Mouse (Mus musculus): ENCODE measurements around the gene Gabra4. TPM values are rescaled to one million over a fixed set of nuclear protein-coding genes. Genes with fewer than 3 reads are reported as not detected.
A peak's percentile ranks its signal among the peaks of the same experiment; 100 is the strongest.

The Gabra4 gene
- not detected in 2 replicates for total RNA-seq (2017)

DNA sequence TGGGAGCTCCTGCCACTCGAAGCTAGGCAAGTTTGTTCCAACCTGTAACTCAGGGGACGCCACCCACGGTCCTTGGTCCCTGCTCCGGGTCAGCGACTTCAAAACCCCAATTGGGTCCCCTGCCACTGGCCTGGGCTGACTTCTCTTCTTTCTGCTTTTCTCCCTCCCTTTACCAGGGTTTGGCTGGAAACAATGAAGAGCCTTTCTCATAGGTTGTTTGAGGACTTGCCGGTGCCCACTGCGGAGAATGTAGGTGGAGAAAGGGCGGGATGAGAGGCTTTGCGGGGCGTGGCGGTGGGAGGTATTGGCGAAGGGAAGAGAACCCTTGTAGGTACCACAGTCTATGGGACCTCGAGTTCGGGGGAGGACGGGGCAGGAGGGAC lies at the start of gene Gabra4:
TSS of gene Gabra4 (minus strand) at position 194 of the 383 bp plus-strand sequence.
- ATAC-seq (ENCODE audit: extremely low read depth, insufficient number of reproducible peaks, low FRiP score, poor library complexity, severe bottlenecking): no peak

DNA sequence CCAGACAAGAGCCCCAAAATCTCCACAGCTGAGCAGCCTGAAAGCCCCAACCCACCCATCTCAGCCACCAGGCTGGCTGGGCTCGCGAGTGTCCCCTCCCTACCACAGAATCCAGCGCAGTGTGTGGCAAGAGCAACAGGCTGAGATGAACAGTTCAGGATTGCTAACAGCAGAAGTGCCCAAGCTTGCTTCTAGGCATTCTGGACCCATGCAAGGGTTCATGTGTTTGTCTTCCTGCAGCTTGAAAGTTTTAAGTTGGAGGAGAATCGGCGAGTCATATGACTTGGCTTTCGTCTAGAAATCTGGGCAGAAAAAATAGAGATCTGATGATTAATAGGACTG lies 43.1 kb upstream of the Gabra4 start:
- no peak for ATAC-seq (ENCODE audit: extremely low read depth, insufficient number of reproducible peaks, low FRiP score, poor library complexity, severe bottlenecking)

DNA sequence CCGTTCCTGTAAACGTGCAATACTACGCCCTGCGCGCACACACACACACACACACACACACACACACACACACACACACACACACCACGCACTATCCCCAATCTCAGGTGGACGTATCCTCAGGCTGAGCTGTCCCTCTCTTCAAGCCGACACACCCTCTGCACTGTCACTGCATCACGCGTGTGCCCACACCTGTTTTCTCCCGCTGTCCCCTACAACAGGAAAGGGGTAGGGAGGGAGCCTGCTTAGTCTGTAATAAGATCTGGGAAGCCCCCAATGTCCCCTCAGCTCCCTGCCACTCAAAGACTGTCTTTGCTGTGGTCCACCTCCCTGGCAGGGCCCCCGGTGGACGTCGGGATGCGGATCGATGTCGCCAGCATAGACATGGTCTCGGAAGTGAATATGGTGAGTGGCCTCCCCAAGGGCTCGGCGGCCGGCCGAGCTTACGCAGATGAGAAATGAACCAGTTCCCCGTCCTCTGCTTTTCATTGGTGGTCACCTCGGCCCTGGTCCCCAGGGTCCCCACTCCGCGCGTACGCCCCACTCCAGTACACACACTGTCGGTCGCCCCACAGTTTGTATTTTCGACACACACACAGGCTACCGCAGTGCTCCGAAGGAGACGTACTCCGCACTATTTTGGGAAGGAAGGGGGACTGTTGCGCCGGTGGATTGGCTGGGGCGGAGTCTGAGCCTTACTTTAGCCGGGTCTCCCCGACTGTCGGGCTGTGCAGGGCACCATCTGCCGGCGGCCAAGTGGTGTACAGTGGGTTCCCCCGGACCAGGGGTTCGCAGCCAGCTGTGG lies 42.6 kb upstream of the Gabra4 start:
- ATAC-seq (ENCODE audit: extremely low read depth, insufficient number of reproducible peaks, low FRiP score, poor library complexity, severe bottlenecking): no peak

DNA sequence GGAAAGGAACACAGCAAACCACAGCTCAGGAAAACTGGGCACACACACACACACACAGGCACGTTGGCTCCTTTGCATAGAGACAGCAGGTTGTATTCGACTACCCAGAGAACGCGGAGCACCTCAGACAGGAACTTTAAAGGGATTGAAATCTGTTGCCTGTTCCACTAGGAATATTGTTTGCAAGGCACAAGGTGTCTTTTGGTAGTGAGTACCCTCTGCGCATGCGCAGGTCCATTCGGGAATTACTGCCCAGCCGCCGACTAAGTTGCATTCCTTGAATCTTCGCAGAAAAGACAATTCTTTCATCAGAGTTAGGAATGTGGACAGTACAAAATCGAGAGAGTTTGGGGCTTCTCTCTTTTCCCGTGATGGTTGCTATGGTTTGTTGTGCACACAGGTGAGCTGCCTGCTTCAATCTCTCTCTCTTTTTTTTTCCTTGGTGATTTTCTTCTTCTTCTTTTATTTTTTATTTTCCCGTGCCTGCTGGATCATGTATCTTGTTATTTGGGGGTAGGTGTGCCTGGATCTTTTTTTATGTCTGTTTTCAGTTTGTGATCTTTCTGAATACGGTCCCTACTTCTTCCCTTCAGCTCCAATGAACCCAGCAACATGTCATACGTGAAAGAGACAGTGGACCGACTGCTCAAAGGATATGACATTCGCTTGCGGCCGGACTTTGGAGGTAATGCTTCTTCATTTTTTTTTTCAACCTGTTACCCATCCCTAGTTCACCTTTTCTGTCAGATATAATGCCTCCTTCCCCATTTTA lies 41.8 kb upstream of the Gabra4 start:
- ATAC-seq (ENCODE audit: extremely low read depth, insufficient number of reproducible peaks, low FRiP score, poor library complexity, severe bottlenecking): no peak

DNA sequence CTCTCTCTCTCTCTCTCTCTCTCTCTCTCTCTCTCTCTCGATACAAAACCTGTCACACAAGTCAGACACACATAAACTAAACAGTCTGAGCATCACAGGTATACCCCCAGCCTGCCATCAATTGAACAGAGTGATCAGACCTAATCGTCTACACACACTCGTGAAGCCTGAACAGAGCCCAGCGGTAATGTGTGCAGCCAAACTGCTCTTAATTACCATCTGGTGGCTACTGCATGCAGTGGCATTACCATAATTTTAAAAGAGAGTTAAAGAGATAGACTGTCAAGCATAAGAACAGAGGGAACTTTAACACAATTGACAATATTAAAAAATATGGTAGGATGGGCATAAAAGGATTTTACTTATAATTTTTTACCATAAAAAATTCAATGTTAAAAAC lies 7.5 kb upstream of the Gabra4 start:
- no peak for ATAC-seq (ENCODE audit: extremely low read depth, insufficient number of reproducible peaks, low FRiP score, poor library complexity, severe bottlenecking)

GRCm38 (mm10) chr5:71657482-71658114 lies 510 bp downstream of the Gabra4 start, which contains the start of gene Gabrb1:
Gabrb1 (plus strand) TSS chr5:71658113.
- 0 out of 2 replicates have a peak, but pooled peaks have one; percentile 9 for ATAC-seq (ENCODE audit: extremely low read depth, insufficient number of reproducible peaks, low FRiP score, poor library complexity, severe bottlenecking)

DNA sequence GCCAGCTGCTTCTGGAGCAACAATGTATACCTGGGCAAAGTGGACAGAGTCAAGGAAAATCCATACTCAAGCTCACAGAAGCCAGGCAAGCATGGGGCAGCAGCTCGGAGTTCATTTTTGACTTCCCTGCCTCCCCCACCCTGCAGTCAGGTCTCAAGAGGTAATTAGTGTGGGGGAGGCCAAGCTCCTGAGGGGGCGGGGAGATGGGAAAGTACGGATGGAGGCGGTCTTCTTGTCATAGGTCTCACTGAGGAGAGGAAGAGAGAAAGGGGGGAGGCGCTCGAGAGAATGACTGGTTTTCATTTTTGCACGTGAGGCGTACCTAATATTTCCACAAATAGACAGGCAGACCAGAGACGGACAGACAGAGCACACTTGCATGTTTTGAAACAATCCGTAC lies 1.3 kb downstream of the Gabra4 start:
- no peak for ATAC-seq (ENCODE audit: extremely low read depth, insufficient number of reproducible peaks, low FRiP score, poor library complexity, severe bottlenecking)

GRCm38 (mm10) chr5:71654056-71654455 lies 4.1 kb downstream of the Gabra4 start:
- ATAC-seq (ENCODE audit: extremely low read depth, insufficient number of reproducible peaks, low FRiP score, poor library complexity, severe bottlenecking): no peak

- ATAC-seq (ENCODE audit: extremely low read depth, insufficient number of reproducible peaks, low FRiP score, poor library complexity, severe bottlenecking): no peak
Measured at GRCm38 (mm10) chr5:71648108-71648507, 10.0 kb downstream of the Gabra4 start.

- no peak for ATAC-seq (ENCODE audit: extremely low read depth, insufficient number of reproducible peaks, low FRiP score, poor library complexity, severe bottlenecking)
Measured at GRCm38 (mm10) chr5:71639804-71640203, 18.3 kb downstream of the Gabra4 start.

GRCm38 (mm10) chr5:71627820-71628219 lies 30.3 kb downstream of the Gabra4 start:
- no peak for ATAC-seq (ENCODE audit: extremely low read depth, insufficient number of reproducible peaks, low FRiP score, poor library complexity, severe bottlenecking)

GRCm38 (mm10) chr5:71616734-71617133 lies 41.4 kb downstream of the Gabra4 start:
- no peak for ATAC-seq (ENCODE audit: extremely low read depth, insufficient number of reproducible peaks, low FRiP score, poor library complexity, severe bottlenecking)

- ATAC-seq (ENCODE audit: extremely low read depth, insufficient number of reproducible peaks, low FRiP score, poor library complexity, severe bottlenecking): no peak
Measured at GRCm38 (mm10) chr5:71614311-71614710, 43.8 kb downstream of the Gabra4 start.

DNA sequence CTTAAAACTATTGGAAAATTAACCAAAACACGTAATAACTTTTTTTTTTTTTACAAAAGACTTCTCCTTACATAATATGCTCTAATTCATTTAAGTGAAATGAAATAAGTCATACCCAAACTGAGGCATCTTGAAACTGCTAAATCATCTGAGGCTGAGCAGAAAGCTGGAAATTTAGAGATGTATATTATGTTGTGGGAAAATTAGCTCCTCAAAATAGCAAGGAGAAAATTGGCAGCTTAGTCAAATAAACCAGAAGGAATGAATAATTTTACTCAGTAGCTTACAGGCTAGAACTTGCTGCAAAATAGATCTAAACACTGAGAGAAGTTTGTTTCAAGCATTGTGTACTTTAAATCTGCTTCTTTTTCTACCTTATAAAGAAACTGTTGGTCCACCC lies 49.4 kb downstream of the Gabra4 start:
- no peak for ATAC-seq (ENCODE audit: extremely low read depth, insufficient number of reproducible peaks, low FRiP score, poor library complexity, severe bottlenecking)

GRCm38 (mm10) chr5:71606907-71607306 lies 51.2 kb downstream of the Gabra4 start:
- ATAC-seq (ENCODE audit: extremely low read depth, insufficient number of reproducible peaks, low FRiP score, poor library complexity, severe bottlenecking): no peak

GRCm38 (mm10) chr5:71604128-71604690 lies 53.9 kb downstream of the Gabra4 start:
- ATAC-seq (ENCODE audit: extremely low read depth, insufficient number of reproducible peaks, low FRiP score, poor library complexity, severe bottlenecking): no peak

DNA sequence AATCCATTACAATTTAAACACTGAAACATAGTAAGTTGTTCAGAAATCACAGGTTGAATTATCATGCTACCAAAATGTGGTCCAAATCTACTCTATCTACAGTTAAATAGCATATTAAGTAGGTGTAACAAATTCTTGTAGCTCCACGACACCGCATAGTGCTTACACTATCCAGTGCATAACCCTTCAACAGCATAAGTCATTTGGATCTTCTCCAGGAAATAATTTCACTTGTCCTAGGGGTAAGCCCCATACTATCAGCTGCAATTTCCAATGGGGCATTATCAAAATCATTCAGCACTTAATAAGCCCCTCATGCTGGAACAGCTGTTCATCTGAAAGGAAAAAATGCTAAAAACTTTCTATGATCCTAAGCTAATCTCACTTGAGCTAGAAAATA lies 62.8 kb downstream of the Gabra4 start:
- no peak for ATAC-seq (ENCODE audit: extremely low read depth, insufficient number of reproducible peaks, low FRiP score, poor library complexity, severe bottlenecking)

- ATAC-seq (ENCODE audit: extremely low read depth, insufficient number of reproducible peaks, low FRiP score, poor library complexity, severe bottlenecking): no peak
Measured at GRCm38 (mm10) chr5:71593745-71594255, 64.3 kb downstream of the Gabra4 start.

GRCm38 (mm10) chr5:71571646-71572237 lies 86.4 kb downstream of the Gabra4 start:
- ATAC-seq (ENCODE audit: extremely low read depth, insufficient number of reproducible peaks, low FRiP score, poor library complexity, severe bottlenecking): no peak
